Mouse (Mus musculus): ENCODE results near the gene Zfp131. TPM values are rescaled to one million over a fixed set of nuclear protein-coding genes. Genes with fewer than 3 reads are reported as not detected.

Zfp131 gene
- 28.7 and 32.6 TPM in 2 replicates for polyA plus RNA-seq (2021; fragmentation: Nextera tagmentation)
- long read RNA-seq, experiment 1, transcript Zfp131-201 (7 exons, 3,067 nt), result major isoform, 6 of 57 reads
- long read RNA-seq, experiment 1, partial matches to known transcripts, result 29 of 57 reads
- long read RNA-seq, experiment 1, other reads (novel, unspliced or antisense), result 16 of 57 reads
- long read RNA-seq, experiment 2, transcript Zfp131-202 (8 exons, 2,966 nt), result major isoform, 9 of 66 reads
- long read RNA-seq, experiment 2, transcript Zfp131-201 (7 exons, 3,067 nt), result minor isoform, 8 of 66 reads
- long read RNA-seq, experiment 2, partial matches to known transcripts, result 20 of 66 reads
- long read RNA-seq, experiment 2, other reads (novel, unspliced or antisense), result 27 of 66 reads

GRCm38 (mm10) chr13:119790761-119791579 is at the start of gene Zfp131:
Gene Zfp131, minus strand, starts transcription at chr13:119790889.

DNA sequence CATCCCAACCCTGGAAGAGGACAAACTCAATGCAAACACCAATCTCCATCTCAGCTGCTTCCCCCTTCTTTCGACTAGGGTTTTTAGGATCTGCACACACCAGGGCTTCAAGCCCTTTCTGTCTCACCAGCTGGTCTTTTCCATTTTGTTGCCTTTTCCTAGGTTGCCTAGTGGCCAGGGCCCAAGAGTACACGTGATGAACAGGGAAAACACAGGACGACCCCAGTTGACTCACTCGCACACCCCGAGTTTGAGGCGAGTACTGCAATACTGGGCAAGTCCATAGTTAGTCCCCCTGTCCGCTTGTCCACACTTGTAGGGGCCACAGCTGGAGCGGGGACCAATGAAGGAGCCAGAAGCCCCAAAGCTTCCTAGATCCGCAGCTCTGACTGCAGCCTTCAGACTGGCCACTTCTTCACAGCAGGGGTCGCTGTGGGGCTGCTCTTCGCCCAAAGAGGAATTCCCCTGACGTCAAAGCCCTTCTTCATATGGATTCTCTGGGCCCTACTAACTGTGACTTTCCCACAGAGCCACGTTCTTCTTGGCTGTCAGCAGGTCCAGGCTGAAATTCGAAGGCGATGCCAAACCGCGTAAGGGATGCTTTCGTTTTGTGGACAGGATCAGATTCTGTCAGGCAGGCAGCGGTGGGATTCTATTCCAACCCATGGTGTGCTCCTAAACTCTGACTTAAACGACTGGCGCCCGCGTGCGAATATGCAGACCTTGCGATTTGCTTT is 44.8 kb upstream of the Zfp131 start, which contains the start of gene D13Ertd608e:
Gene D13Ertd608e (plus strand): TSS at position 687 of the 737 bp plus-strand sequence.

GRCm38 (mm10) chr13:119830116-119830515 is 39.4 kb upstream of the Zfp131 start, which contains the start of gene AF067063:
Gene AF067063, minus strand, starts transcription at chr13:119830216.

DNA sequence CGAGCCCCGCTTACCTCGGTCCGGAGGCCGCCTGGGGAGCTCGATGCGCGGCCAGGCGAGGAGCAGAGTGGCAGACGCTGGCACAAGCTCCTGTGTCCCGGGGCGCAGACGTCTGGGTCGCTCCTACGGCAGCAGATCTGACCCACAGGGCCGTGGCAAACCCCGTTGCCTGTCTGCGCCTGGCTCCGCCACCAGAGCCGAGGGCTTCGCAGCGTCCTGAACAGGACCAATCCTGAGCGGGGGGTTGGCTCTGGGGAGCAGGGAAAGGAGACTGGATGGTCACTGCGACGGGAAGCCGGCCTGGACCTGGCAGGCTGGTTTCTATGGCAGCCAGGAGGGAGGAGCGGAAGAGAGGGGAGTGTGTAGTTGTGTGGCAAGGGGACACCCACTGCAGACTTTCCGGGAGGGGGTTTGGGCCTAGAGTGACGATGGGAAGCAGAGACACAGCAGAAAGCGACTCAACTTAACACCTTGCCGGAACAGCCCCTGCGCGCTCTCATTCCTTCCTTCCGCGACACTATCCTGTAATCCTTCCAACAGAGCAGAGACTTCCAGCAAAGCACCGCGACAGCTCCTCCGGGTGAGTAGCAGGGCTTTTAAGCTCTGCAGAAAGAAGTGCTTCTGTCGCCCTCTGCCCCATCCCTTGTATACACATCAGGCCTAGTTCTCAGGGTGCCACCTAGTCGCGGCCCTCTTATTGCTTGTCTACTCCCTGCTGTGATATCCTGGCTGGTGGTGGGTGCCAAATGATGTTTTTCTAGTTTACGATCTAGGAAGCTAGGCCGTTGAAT is 34.8 kb downstream of the Zfp131 start, which contains the start of gene Nim1k:
Gene Nim1k (minus strand): TSS at position 202 of the 791 bp plus-strand sequence.

Other genes starting within 250 kb of the Zfp131 start
- gene Ccl28, start 167.1 kb downstream of the Zfp131 start, polyA plus RNA-seq (2021; fragmentation: Nextera tagmentation), result 0.10 and 0.28 TPM in 2 replicates
- 138 and 168 TPM in 2 replicates for gene Hmgcs1, start 100.5 kb downstream of the Zfp131 start, polyA plus RNA-seq (2021; fragmentation: Nextera tagmentation)
- 9.3 and 9.9 TPM in 2 replicates for gene Nim1k, start 35.0 kb downstream of the Zfp131 start, polyA plus RNA-seq (2021; fragmentation: Nextera tagmentation)
- not detected in 2 replicates for gene AF067063, start 39.3 kb upstream of the Zfp131 start, polyA plus RNA-seq (2021; fragmentation: Nextera tagmentation)
- gene D13Ertd608e, start 45.1 kb upstream of the Zfp131 start, polyA plus RNA-seq (2021; fragmentation: Nextera tagmentation), result not detected in 2 replicates
- gene Tcstv1, start 103.9 kb upstream of the Zfp131 start, polyA plus RNA-seq (2021; fragmentation: Nextera tagmentation), result not detected in 2 replicates
- gene Gm21761, start 138.4 kb upstream of the Zfp131 start, polyA plus RNA-seq (2021; fragmentation: Nextera tagmentation), result not detected in 2 replicates
- not detected in 2 replicates for gene B020031M17Rik, start 159.9 kb upstream of the Zfp131 start, polyA plus RNA-seq (2021; fragmentation: Nextera tagmentation)
- not detected in 2 replicates for gene Gm36079, start 236.1 kb upstream of the Zfp131 start, polyA plus RNA-seq (2021; fragmentation: Nextera tagmentation)